Mouse (Mus musculus) CD4-positive helper T cell, adult 2 months (primary cell): Measurements from ENCODE around the gene Psme3.
A peak's percentile ranks its signal among the peaks of the same experiment; 100 is the strongest.

ENCODE experiments used
- DNase-seq: peaks from one replicate; pipeline ENCODE4 v3.0.0-alpha.2; 2012; ENCODE audit warnings: low read depth, missing footprints, low spot score

The Psme3 gene

DNA sequence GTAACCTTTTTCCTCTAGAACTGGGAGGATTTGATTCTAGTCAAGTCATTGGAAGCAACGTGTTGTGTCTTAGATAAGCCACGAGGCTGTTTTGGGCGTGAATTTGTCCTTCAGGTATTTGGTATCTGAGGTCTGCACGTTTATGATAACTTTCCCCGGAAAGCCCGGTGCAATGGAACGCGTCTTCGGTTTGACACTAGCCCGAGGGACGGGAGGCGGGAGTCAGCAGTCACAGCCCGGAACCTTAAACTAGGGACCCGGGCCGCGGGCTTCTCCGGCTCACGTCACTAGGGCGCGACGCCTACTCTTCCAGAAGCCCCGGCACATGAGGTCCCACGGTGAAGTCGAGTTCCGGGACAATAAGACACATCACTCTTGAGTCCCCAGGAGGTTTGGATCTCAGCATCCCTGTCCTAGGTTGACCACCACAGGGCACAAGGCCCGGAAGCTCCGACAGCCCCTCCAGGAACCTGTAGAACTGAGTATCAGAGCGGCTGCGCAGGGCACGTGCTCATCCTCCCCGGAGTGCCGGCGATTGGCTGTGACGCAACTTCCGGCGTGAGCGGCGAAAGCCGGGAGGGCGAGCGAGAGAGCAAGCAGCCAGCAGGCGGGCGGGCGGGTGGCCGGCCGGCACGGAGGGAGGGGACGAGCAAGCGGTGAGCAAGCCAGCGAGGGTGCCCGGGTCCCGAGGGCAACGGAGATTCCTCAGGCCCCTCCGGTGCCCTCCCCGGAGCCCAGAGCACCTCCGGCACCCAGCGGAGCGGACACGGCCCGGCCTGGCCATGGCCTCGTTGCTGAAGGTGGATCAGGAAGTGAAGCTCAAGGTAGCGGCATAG lies at the start of gene Psme3:
Gene Psme3, plus strand, starts transcription at position 549 of the 836 bp plus-strand sequence.
- DNase-seq = peak; percentile 93

DNA sequence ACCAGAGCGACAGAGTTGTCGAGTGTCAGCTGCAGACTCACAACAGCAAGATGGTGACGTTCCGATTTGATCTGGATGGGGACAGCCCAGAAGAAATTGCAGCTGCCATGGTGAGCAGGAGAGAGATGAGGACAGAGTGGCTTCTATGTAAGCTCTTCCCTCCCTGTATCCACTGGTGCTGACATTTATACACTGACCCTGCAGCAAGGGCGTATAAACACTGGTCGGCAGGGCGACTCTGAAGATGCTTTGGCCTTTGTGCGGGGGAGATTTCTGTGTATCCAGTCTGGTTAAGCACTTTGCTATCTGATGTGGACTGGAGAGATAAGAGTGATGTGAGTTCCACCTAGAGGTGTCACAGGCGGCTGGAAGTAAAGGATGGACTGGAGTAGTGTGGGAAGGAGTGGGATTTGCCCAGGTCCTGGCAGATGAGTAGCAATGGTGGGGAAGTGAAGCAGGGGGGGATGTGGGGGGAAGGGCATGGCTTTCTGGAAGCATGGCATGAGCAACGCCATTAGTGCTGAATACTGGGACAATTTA lies 46.4 kb upstream of the Psme3 start:
- DNase-seq = no peak

DNA sequence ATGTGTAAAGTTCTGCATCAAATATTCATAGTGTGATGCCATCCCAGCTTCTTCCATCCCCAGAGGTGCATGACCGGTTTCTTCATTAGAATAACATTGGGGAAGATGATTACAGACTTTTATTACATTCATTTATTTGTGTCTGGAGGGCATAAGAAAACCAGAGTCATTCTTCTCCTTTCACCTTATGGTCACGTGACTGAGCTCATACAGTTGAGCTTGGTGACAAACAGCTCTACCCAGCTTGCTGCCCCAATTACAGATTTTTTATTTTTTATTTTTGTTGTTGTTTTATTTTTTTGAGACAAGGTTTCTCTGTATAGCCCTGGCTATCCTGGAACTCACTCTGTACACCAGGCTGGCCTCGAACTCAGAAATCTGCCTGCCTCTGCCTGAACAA lies 43.6 kb upstream of the Psme3 start:
- DNase-seq = no peak

DNA sequence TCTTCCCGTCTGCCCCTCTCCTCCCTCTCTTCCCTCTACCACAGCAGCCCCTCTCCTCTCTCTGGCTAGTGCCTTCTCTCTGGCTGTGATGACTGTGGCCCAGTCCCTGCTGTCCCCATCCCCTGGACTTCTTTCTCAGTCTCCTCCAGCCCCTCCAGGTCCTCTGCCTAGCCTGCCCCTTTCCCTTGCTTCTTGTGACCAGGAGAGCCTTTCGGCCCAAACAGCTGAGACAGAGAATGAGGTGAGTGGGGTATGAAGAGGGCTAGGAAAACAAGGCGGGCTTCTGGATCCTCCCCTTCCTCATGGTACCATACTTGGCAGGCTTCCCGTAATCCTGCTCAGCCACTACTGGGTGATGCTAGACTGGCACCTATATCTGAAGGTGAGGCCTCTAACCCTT lies 40.7 kb upstream of the Psme3 start:
- no peak for DNase-seq

DNA sequence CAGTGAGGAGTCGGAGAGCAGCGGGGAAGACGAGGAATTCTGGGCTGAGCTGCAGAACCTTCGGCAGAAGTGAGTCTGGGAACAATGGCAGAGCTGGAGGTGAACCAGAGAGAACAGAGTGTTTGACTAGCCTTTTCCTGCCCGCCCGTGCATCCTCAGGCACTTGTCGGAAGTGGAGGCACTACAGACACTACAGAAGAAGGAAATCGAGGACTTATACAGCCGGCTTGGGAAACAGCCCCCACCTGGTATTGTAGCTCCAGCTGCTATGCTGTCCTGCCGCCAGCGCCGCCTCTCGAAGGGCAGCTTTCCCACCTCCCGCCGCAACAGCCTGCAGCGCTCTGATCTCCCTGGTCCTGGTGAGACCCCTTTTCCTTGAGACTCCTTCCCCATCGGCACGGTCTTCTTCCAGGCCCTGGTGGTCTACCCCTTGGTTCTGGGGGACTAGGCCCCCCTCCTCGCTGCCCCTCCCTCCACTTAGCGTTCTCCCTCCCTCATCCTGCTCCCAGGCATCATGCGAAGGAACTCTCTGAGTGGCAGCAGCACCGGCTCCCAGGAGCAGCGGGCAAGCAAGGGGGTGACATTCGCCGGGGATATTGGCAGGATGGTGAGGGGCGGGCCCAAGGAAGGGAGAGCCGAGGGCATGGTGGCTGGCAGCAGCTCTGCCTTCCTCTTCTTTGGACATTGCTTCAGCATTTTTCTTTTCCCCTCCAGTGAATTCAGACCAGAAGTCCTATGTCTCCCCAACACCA lies 39.5 kb upstream of the Psme3 start:
- no peak for DNase-seq

DNA sequence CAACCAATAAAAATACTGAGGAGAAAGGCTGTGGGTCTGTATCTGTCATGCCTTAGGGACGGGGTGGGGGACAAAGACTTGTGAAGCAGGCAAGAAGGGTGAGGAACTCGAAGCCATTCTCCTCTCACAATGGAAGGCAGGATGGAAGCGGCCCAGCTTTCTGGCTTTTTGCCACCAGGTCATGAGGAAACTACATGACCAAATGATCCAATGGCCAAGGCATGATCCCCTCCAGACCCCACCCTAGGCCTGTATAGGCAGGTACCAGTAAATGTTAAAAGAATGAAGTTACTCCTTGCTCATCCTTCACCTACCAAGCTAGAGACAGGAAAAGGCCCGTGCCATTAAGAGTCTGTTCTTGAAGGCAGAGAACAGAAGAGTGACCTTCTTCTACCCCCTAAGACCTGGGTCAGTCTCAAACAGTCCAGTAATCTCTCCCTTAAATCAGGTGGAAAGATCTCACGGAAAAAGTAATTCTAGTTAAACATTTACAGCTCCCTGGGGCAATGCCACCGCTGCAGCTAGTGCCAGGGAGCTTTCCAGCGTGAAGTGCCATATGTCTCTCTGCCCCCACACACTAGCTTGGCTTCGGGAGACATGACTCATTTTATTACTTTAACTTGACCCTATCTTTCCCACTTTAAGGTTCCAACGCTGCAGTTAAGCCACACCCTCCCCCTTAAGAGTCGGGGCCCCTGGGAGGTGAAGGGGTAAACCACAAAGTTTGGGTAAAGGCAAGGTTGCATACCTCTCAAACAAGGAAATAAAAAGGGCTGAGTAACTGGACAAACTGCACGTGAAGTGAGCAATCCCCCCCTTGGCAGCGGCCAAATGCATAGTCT lies 38.4 kb upstream of the Psme3 start:
- no peak for DNase-seq

DNA sequence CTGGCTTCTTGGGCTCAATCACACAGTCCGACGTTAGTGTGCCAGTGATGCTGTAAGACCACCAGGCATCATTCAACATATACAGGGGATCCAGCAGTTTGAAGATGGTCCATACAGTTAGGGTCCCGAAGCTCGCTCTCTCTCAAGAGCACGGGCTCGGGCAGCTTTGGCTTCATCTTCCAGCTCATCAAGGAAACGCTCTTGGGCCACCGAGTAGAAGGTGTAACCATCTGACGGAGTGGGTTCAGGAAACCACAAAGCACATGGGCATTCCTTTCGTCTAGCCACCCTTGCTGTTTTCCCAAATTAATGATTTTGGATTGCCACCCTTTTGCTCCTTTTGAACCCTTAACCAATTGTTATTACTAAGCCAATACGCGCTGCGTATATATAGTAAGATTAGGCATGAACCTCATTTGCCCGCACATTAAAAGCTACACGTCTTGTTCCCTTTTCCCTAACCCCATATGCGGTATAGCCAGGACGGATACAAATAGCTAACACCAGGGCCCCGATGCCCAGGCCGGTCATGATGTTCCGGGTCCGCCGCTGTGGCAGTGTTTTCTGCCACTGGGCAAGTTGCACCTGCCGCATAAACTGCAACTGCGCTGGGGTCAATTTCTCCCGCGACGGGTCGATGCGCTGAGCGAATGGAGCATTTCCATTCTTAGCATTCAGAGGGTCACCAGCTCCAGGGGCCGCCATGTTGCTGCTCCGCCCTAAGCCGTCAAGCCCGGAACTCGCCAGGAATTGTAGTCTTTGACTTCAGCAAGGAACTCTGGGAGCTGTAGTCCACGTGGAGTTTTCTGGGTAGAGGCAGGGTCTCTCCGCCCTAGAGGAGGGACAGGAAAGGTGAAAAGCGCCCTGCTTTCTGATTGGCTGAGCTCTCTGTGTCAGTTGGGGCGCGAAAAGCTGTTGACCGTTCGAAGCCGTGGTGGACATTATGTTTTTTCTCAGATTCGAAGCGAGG lies 37.5 kb upstream of the Psme3 start, which contains the start of the genes Cntd1 and Coa3:
Gene Cntd1, plus strand, starts transcription at position 790 of the 970 bp plus-strand sequence.
Gene Coa3, minus strand, starts transcription at position 892 of the 970 bp plus-strand sequence.
- DNase-seq = peak; percentile 88

DNA sequence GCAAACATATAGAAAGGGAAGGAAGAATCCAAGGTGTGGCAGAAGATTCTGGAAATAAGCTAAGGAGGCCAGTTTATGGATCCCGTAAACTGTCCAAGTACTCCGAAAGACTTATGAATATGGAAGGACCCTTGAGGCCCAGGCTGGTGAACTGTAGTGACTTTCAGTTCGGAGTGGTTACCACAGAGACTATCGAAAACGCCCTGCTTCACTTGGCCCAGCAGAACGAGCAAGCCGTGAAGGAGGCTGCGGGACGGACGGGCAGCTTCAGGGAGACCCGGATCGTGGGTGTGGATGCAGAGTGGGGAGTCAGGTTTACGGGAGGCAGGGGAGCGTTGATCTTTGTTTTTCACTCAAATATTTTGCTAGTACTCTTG lies 36.8 kb upstream of the Psme3 start:
- DNase-seq = no peak

DNA sequence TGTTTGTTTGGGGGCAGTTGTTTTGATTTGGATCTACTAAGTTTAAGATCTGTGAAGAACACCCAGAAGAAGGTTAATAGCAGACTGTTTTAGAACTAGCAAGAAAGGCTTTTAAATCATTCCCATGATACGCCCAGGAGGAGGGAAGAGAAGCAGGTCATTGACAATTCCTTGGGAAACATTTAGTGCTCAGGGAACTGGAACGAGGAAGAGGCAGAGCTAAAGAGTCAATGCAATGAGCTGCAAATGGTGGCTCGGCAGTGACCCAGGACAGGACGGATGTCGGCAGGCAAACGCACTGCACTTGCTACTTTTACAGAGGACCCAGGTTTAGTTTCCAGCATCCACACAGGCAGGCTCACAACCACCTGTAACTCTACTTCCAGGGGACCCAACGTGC lies 35.2 kb upstream of the Psme3 start:
- no peak for DNase-seq

DNA sequence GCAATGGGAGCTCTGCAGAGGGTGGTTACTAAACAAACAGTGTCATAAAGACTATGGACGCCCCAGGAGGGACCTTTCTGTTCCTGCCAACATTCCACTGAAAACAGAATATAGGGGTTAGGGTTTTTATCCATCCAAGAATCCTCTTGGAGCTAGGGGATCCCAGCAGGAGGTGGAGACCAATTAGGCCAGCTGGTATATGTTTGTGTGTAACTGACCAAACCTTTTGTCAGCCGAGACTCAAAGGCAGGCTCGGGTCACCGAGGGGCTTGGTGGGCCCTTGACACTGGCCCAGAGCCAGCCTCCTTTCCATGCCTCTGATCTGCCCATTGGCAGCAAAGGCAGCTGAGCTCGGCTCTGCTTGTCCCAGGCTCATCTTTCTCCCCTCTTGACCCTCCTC lies 33.1 kb upstream of the Psme3 start:
- DNase-seq = no peak

DNA sequence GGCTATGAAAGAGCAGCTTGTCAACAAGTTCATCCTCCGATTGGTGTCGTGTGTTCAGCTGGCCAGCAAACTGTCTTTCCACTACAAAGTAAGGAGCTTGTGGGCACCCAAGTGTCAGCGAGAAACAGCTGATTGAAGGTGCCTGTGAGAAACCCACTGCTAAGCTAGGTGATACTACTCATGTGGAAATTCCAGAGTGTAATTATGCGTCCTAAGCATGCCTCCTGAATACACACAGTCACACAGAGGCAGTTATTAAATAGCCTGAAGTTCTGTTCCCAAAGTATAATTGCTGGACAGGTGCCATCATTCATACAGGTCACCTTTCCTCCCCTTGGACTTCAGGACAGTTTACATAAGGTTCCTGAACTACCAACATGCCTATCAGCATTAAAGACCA lies 32.2 kb upstream of the Psme3 start:
- no peak for DNase-seq

DNA sequence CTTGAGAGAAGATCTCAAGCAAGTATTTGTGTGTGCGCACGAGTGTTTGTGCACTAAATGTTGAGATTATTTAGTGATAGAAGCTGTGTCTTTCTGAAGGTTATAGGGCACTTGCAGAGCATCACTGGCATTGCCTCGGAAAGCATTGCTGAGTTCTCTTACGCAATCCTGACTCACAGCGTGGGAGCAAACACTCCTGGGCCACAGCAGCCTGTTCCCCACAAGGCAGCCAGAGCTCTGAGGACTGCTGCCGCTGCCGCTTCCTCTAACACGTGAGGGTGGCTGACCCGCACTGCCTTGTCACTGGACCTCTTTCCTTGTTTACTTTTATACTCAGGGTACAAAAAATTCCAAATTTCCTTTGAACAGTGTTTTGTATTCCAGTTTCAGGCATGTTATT lies 28.7 kb upstream of the Psme3 start:
- DNase-seq = no peak

DNA sequence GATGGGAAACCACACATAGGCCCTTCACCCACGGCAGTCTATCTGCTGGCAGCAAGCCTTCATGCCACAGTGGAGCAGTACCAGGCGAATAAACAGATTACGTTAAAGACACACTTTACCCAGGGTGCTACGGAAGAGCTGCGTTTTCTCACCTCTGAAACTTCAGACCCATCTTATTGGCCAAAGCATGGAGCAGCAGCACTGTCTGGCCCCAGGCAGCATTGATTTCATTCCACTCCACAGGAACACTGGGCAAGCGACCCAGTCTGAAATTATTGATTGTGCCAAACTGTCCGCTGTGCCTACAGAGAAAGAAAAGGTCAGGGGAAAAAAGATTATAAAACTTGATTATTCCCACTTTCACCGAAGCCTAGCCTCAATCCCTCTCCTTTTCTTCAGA lies 24.8 kb upstream of the Psme3 start:
- DNase-seq = no peak

DNA sequence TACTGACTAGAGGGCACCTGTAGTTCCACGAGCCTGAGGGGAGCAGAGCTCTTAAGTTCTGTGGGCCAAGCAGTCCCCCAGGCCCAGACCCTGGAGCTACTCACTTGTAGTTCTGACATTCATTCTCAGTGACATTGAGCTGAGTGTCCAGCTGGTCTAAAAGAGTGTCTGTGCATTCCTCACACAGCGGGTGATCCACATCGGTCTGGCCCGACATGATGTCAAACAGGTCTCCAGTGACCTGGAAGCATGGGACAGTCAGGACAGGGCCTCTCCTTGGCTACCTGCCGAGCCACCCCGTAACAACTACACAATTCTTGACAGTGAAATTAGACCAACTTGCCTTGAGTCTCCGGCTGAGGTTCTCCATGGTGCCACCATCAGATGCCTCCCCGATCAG lies 20.8 kb upstream of the Psme3 start:
- no peak for DNase-seq

DNA sequence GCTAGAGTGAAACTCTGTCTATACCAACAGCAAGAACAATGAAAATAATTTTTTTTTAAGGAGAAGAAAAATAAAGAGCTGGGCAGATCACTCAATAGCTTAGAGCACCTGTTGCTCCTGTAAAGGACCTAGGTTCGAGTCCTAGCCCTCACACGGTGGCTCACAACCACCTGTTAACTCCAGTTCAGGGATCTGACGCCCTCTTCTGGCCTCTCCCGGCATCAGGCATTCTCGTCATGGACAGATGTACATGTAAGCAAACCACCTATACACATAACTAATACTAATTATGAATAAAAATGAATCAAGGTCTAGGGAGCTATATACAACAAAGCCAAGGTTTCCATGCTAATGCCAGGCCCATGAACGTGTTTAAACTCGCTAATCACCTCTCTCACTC lies 15.1 kb upstream of the Psme3 start:
- no peak for DNase-seq

DNA sequence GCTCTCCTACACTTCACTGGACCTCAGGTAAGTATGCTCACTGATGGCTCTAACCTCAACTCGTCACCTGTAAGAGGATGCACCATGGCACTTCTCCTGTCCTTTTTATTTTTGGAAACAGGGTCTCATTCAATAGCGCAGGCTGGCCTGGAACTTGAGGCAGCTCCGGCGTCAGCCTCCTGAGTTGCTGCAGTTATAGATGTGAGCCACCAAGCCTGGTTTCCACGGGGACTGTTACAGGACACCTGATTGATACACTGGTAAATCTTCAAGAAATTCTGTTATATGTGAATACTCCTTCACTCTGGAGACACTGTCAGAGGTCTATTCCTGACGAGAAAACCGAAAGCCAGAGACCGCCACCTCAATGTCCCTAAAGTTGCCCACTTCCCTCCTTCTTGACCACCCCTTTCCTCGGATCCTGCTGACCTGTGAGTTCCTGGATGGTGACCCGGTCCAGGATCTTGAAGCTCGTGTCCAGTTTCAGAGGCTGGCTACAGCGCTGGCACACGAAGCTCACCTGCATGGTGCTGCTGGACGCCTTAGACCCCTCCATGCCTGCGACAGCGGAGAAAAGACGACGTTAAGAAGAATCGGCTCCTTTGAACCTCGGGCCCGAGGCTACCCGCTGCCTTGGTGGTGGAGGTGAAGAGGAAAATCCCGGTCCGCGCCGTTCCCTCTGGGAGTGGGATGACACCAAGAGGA lies 14.6 kb upstream of the Psme3 start:
- DNase-seq = no peak

DNA sequence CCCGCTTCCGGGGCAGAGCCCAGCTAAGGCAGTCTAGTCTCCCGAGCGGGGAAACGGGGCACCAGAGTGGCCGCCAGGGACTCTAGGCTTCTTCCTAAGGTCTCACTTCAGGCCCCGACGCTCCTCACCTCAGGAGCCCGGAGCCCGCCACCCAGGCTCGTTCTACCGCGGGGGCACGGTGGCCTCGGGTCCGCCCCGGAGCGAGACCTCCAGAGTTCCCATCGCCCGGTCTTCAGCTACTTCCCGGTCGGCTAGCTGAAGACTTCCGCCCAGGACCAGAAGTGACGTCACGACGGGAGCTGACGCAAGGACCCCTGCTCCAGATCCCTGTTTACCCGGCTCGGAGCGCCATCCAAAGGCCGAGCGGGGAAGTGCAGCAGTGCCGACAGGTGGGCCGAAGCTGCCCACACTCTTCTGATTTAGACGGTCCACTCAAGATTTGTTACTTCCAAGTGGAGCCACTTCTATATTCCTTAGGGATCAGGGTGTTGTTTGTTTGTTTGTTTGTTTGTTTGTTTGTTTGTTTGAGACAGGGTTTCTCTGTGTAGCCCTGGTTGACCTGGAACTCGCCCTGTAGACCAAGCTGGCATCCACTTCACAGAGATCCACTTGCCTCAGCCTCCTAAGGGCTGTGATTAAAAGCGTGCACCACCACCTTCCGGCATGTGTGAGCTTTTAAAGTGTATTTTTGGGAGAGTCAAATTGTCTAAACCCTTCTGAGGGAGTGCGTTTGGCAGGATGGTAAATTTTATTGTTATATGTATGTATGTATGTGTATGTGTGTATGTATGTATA lies 13.8 kb upstream of the Psme3 start, which contains the start of gene Becn1:
Gene Becn1, minus strand, starts transcription at position 283 of the 795 bp plus-strand sequence.
- peak; percentile 92 for DNase-seq

DNA sequence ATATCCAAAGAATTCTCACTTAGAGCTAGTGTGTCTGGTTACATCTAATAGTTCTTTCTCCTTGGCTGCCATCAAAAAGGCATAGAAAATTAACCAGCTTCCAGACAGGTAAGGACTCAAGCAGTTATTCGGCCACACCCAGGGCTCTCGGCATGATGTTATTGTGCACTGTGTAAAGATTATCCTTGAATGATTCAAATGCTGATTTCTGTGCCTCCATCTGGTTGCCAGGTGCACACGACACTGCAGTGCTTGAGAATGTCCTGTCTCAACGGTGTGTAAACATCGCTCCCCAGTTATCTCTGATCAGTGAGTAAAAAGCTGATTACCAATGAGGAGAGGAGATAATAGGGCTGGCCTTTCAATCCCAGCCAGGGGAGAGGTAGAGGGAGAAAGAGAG lies 8.3 kb upstream of the Psme3 start:
- DNase-seq = no peak

DNA sequence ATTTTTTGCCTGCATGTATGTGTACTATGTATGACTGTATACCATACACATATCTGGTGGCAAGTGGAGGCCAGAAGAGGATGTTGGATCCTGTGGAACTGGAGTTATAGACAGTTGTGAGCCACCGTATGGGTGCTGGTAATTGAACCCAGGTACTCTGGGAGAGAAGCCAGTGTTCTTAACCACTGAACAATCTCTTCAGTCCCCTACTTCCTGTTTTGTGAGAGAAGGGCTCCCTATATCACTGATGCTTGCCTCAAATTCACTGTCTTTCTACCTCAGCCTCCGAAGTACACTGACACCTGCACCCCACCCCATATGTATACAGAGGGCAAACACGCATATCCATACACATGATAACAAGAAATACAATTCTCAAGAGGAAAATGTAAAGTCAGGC lies 4.9 kb upstream of the Psme3 start:
- DNase-seq = no peak
